Comparison of ENCODE assay signal across 13 mouse cellular contexts in genomic region chr5:117285266-117285665, GRCm38 (mm10). TPM values are rescaled to one million over a fixed set of nuclear protein-coding genes. Genes with fewer than 3 reads are reported as not detected.
DNase-seq lines count a peak whose midpoint lies in the region; ATAC-seq lines count a peak whose summit lies in the region.
"Had no signal": no experiment of that assay in that cellular context is flagged by ENCODE, and none has a peak within 500 bp of the region (broad histone marks: within the 10 kb centered on the region; RNA-seq: fewer than 3 reads in every experiment).

No protein-coding gene starts in this region.

- H3K27ac ChIP-seq in kidney, embryonic 14.5 days (ENCODE audit: low read depth, low read length): no peak overlapping the region
- H3K27ac ChIP-seq in neural tube, embryonic 12.5 days: no peak overlapping the region
- H3K27ac ChIP-seq in hindbrain, embryonic 14.5 days: no peak overlapping the region
- H3K27ac ChIP-seq in neural tube, embryonic 15.5 days (replicated peaks): no peak overlapping the region
- H3K27ac ChIP-seq: heart, embryonic 10.5 days; left cerebral cortex, adult 2 months; stomach, postnatal 0 days had no signal

- H3K4me3 ChIP-seq in kidney, embryonic 14.5 days (ENCODE audit: low read length): no peak overlapping the region
- peak overlapping the region; percentile 1; the same call in 1 of the 2 replicates for H3K4me3 ChIP-seq in neural tube, embryonic 12.5 days
- H3K4me3 ChIP-seq in hindbrain, embryonic 14.5 days (replicated peaks; ENCODE audit: low read length): no peak overlapping the region
- H3K4me3 ChIP-seq in neural tube, embryonic 15.5 days (replicated peaks): no peak overlapping the region
- H3K4me3 ChIP-seq: left cerebral cortex, adult 2 months had no signal

- DNase-seq in kidney, adult 11 months: peak; percentile 64
- DNase-seq in neural tube, embryonic 10.5 days (ENCODE audit: extremely low spot score, low spot score): no peak
- no peak for DNase-seq in hindbrain, embryonic 14.5 days (ENCODE audit: low spot score)
- no peak for DNase-seq in gastrocnemius, adult 8-10 months (ENCODE audit: low spot score in 2 of 2)
- DNase-seq in adipocyte (ENCODE audit: low spot score): no peak
- DNase-seq: cerebellum, adult 2 months; lung, adult 2 months had no signal

- no peaks in the 10 kb centered on the region for H3K27me3 ChIP-seq in kidney, embryonic 14.5 days (ENCODE audit: control insufficient read depth, insufficient read depth, low read length)
- no peaks in the 10 kb centered on the region for H3K27me3 ChIP-seq in neural tube, embryonic 12.5 days (replicated peaks)
- H3K27me3 ChIP-seq in hindbrain, embryonic 14.5 days (ENCODE audit: control insufficient read depth, insufficient read depth, low read length): no peaks in the 10 kb centered on the region
- no peaks in the 10 kb centered on the region for H3K27me3 ChIP-seq in neural tube, embryonic 15.5 days (replicated peaks)

- no peak for ATAC-seq in kidney, embryonic 14.5 days (ENCODE audit: low FRiP score, low TSS enrichment)
- ATAC-seq in neural tube, embryonic 12.5 days (ENCODE audit: low FRiP score, low read depth): no peak
- no peak for ATAC-seq in hindbrain, embryonic 14.5 days (ENCODE audit: low FRiP score)
- no peak for ATAC-seq in neural tube, embryonic 15.5 days (ENCODE audit: low FRiP score)

- peaks cover 28% of the 10 kb centered on the region for H3K4me1 ChIP-seq in kidney, embryonic 14.5 days (ENCODE audit: control insufficient read depth, insufficient read depth, low read length)
- peaks cover 31% of the 10 kb centered on the region for H3K4me1 ChIP-seq in neural tube, embryonic 12.5 days
- H3K4me1 ChIP-seq in hindbrain, embryonic 14.5 days (replicated peaks; ENCODE audit: control insufficient read depth, insufficient read depth, low read length): peaks cover 27% of the 10 kb centered on the region
- H3K4me1 ChIP-seq in neural tube, embryonic 15.5 days: peaks cover 38% of the 10 kb centered on the region

- H3K9me3 ChIP-seq in kidney, embryonic 14.5 days (ENCODE audit: control insufficient read depth, low read length): no peaks in the 10 kb centered on the region
- no peaks in the 10 kb centered on the region for H3K9me3 ChIP-seq in neural tube, embryonic 12.5 days
- no peaks in the 10 kb centered on the region for H3K9me3 ChIP-seq in hindbrain, embryonic 14.5 days (ENCODE audit: control insufficient read depth, low read length)
- H3K9me3 ChIP-seq in neural tube, embryonic 15.5 days (replicated peaks): 0 out of 2 replicates have a peak, but pooled peaks cover 2% of the 10 kb centered on the region
- H3K9me3 ChIP-seq: heart, embryonic 10.5 days had no signal

- H3K4me2 ChIP-seq in kidney, embryonic 14.5 days (replicated peaks; ENCODE audit: low read depth, low read length): no peak overlapping the region
- H3K4me2 ChIP-seq in neural tube, embryonic 12.5 days (replicated peaks): peak overlapping the region; percentile 83
- H3K4me2 ChIP-seq in hindbrain, embryonic 14.5 days (replicated peaks): peak overlapping the region; percentile 15
- peak overlapping the region; percentile 82; the same call in 1 of the 2 replicates for H3K4me2 ChIP-seq in neural tube, embryonic 15.5 days

- H3K9ac ChIP-seq in kidney, embryonic 14.5 days (ENCODE audit: low read depth, low read length): no peak overlapping the region
- H3K9ac ChIP-seq in neural tube, embryonic 12.5 days: no peak overlapping the region
- H3K9ac ChIP-seq in hindbrain, embryonic 14.5 days: peak overlapping the region; percentile 13; the same call in 1 of the 2 replicates
- H3K9ac ChIP-seq in neural tube, embryonic 15.5 days (replicated peaks): no peak overlapping the region

- 75% methylated on average over 4 of the region's 4 CpGs for WGBS in kidney, embryonic 14.5 days
- 82% methylated on average over 4 of the region's 4 CpGs for WGBS in neural tube, embryonic 12.5 days
- 92% methylated on average over 4 of the region's 4 CpGs for WGBS in hindbrain, embryonic 14.5 days
- WGBS in neural tube, embryonic 15.5 days: 78% methylated on average over 4 of the region's 4 CpGs

- peaks cover 41% of the 10 kb centered on the region for H3K36me3 ChIP-seq in kidney, embryonic 14.5 days (ENCODE audit: control insufficient read depth, insufficient read depth, low read length)
- peaks cover 44% of the 10 kb centered on the region for H3K36me3 ChIP-seq in neural tube, embryonic 12.5 days
- H3K36me3 ChIP-seq in hindbrain, embryonic 14.5 days (replicated peaks; ENCODE audit: control insufficient read depth, insufficient read depth): peaks cover 46% of the 10 kb centered on the region
- H3K36me3 ChIP-seq in neural tube, embryonic 15.5 days: peaks cover 31% of the 10 kb centered on the region

RNA-seq across cellular contexts. Expression of gene Pebp1, which starts 2.2 kb away (rescaled TPM):
- 710 and 781 TPM in 2 replicates for polyA plus RNA-seq in kidney, embryonic 14.5 days (2014; fragmentation: Nextera tagmentation; extraction: Ambion mirVana)
- 847 and 881 TPM in 2 replicates for polyA plus RNA-seq in neural tube, embryonic 12.5 days (2016; fragmentation: Nextera tagmentation; extraction: Ambion mirVana)
- 1,042 and 1,087 TPM in 2 replicates for polyA plus RNA-seq in hindbrain, embryonic 14.5 days (2014; fragmentation: Nextera tagmentation; extraction: Ambion mirVana)
- polyA plus RNA-seq in neural tube, embryonic 15.5 days (2015; fragmentation: Nextera tagmentation; extraction: Ambion mirVana): 1,021 and 1,056 TPM in 2 replicates
- total RNA-seq in gastrocnemius, adult 8-10 months (2022): 100 to 1,000 TPM; 366 to 419 (median 400) TPM

RNA-seq across cellular contexts. Expression of gene Vsig10, which starts 33.6 kb away (rescaled TPM):
- polyA plus RNA-seq in kidney, embryonic 14.5 days (2014; fragmentation: Nextera tagmentation; extraction: Ambion mirVana): 7.4 and 9.0 TPM in 2 replicates
- 2.4 and 2.8 TPM in 2 replicates for polyA plus RNA-seq in neural tube, embryonic 12.5 days (2016; fragmentation: Nextera tagmentation; extraction: Ambion mirVana)
- 0.75 and 1.1 TPM in 2 replicates for polyA plus RNA-seq in hindbrain, embryonic 14.5 days (2014; fragmentation: Nextera tagmentation; extraction: Ambion mirVana)
- 1.8 and 2.5 TPM in 2 replicates for polyA plus RNA-seq in neural tube, embryonic 15.5 days (2015; fragmentation: Nextera tagmentation; extraction: Ambion mirVana)
- total RNA-seq in gastrocnemius, adult 8-10 months (2022): 1 to 10 TPM; 5.5 to 7.5 (median 6.9) TPM
